Mouse (Mus musculus): ENCODE results near the gene Fkbp14.
A peak's percentile ranks its signal among the peaks of the same experiment; 100 is the strongest.

The Fkbp14 gene

GRCm38 (mm10) chr6:54543646-54544045 is 53.5 kb downstream of the Fkbp14 start:
- no peak for DNase-seq (ENCODE audit: low spot score)

- DNase-seq (ENCODE audit: low spot score) = no peak
These were observed 54.3 kb downstream of the Fkbp14 start for GRCm38 (mm10) chr6:54542836-54543235.

- peak; percentile 21 for DNase-seq (ENCODE audit: low spot score)
These were observed 56.7 kb downstream of the Fkbp14 start for GRCm38 (mm10) chr6:54540252-54540887.

GRCm38 (mm10) chr6:54539396-54539795 is 57.7 kb downstream of the Fkbp14 start:
- DNase-seq (ENCODE audit: low spot score) = no peak

- DNase-seq (ENCODE audit: low spot score) = no peak
These were observed 58.3 kb downstream of the Fkbp14 start for GRCm38 (mm10) chr6:54538773-54539173.

GRCm38 (mm10) chr6:54537053-54537452 is 60.1 kb downstream of the Fkbp14 start:
- DNase-seq (ENCODE audit: low spot score) = no peak

GRCm38 (mm10) chr6:54535485-54535884 is 61.6 kb downstream of the Fkbp14 start:
- no peak for DNase-seq (ENCODE audit: low spot score)

GRCm38 (mm10) chr6:54531048-54531481 is 66.0 kb downstream of the Fkbp14 start:
- no peak for DNase-seq (ENCODE audit: low spot score)

- no peak for DNase-seq (ENCODE audit: low spot score)
These were observed 66.9 kb downstream of the Fkbp14 start for GRCm38 (mm10) chr6:54530182-54530581.

GRCm38 (mm10) chr6:54528666-54529065 is 68.4 kb downstream of the Fkbp14 start:
- no peak for DNase-seq (ENCODE audit: low spot score)
